Mouse (Mus musculus): ENCODE results near the gene Dnajc21. TPM values are rescaled to one million over a fixed set of nuclear protein-coding genes. Genes with fewer than 3 reads are reported as not detected.

The Dnajc21 gene
- 112 TPM for polyA plus RNA-seq (2014; fragmentation: Illumina TruSeq; extraction: RNeasy Lipid Tissue Mini Kit (QIAGEN cat#74804))

DNA sequence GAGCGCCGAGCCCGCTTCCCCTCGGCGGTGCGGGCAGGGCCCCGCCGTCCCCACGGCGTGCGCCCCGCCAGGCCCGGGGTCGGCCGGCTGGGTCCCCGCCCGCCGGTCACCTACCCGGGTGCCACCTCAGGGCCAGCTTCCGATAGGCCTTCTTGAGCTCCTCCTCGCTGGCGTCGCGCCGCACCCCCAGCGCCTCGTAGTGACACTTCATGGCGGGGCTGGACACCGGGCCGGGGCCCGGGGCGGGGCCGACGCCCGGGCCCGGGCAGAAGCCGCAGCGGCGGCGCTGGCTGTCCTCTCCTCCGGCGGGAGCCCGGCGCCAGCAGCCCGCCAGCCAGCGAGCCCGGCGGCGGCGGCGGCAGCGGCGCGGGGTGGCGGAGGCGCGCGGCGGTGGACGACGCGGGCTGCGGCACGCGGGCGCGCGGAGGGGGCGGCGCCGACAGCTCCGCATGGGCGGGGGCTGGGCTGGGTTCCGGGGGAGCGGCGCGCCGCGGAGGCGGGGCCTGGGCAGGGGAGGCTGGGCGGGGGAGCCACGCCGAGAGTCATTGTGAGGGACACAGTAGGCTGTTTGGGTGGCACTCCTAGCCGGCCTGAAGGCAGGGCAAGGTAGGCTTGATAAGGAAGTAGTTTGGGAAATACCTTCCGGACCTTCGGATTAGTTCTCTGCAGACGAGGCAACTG, at the start of gene Dnajc21:
Dnajc21 (minus strand) TSS at position 366 of the 681 bp plus-strand sequence.

DNA sequence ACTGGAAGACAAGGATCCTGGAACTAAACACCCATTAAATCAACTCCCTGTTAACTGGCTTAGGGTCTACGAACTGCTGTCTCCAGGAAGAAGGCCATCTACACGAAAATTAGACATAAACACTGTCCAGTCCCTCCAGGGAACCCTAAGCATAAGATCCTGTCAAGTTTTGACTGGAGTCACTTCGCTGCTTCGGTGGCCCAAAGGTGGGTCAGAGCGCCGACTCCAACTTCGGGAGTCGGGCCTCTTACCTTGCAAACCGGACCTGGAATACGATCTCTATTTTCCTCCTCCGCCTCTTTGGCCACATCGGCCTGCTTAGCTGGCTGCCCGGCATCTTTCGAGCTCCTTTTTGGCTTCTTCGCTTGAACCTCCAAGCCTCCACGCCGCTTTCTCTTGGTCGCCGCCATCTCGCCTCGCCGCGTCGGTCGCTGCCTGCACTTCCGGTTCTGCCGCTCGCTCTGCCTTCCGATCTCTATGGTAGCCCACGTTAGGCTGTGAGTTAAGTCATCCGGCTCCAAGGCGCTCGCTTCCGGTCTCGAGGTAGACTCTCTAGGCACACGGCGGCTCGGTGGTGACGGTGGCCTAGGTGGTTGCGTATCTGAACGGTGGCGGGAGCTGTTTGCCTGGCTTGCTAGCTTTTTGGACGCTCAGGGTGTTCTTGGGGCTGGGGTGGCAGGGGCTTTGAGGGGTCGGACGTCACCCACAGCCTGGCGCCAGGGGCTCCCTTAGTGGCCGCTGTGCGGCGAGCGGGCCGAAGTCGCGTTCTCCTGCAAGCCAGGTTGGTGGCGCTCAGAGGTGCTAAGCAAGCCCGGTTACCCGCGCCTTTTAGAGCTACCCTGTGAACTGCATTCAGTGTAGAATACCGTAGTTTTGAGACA, 15.4 kb upstream of the Dnajc21 start, which contains the start of the genes Brix1 and Rad1:
Brix1 (minus strand) TSS at position 464 of the 881 bp plus-strand sequence.
Rad1 (plus strand) TSS at position 535 of the 881 bp plus-strand sequence.

Other genes starting within 250 kb of the Dnajc21 start
- not detected for gene Gm21973, start 145.1 kb downstream of the Dnajc21 start, polyA plus RNA-seq (2014; fragmentation: Illumina TruSeq; extraction: RNeasy Lipid Tissue Mini Kit (QIAGEN cat#74804))
- gene Agxt2, start 112.0 kb downstream of the Dnajc21 start, polyA plus RNA-seq (2014; fragmentation: Illumina TruSeq; extraction: RNeasy Lipid Tissue Mini Kit (QIAGEN cat#74804)) = not detected
- 291 TPM for gene Brix1, start 15.4 kb upstream of the Dnajc21 start, polyA plus RNA-seq (2014; fragmentation: Illumina TruSeq; extraction: RNeasy Lipid Tissue Mini Kit (QIAGEN cat#74804))
- 33.5 TPM for gene Rad1, start 15.5 kb upstream of the Dnajc21 start, polyA plus RNA-seq (2014; fragmentation: Illumina TruSeq; extraction: RNeasy Lipid Tissue Mini Kit (QIAGEN cat#74804))
- gene Ttc23l, start 88.2 kb upstream of the Dnajc21 start, polyA plus RNA-seq (2014; fragmentation: Illumina TruSeq; extraction: RNeasy Lipid Tissue Mini Kit (QIAGEN cat#74804)) = not detected
- 57.4 TPM for gene Rai14, start 244.1 kb upstream of the Dnajc21 start, polyA plus RNA-seq (2014; fragmentation: Illumina TruSeq; extraction: RNeasy Lipid Tissue Mini Kit (QIAGEN cat#74804))

Data from ovary, adult 10 weeks (tissue).